Mouse (Mus musculus): ENCODE results near the gene Fam214a. TPM values are rescaled to one million over a fixed set of nuclear protein-coding genes. Genes with fewer than 3 reads are reported as not detected.

Gene Fam214a
- polyA plus RNA-seq, 1 experiment from 2014 or later = 19.2 TPM

GRCm38 (mm10) chr9:74923291-74923977 is 29.2 kb upstream of the Fam214a start:
- no peak overlapping the region for H3K4me2 ChIP-seq
- H3K4me1 ChIP-seq = peaks cover 8% of the 10 kb centered on the region; the same call in 1 of the 2 replicates
- no peak for ATAC-seq (ENCODE audit: low FRiP score)
- H3K36me3 ChIP-seq = no peaks in the 10 kb centered on the region
- H3K27me3 ChIP-seq (replicated peaks) = no peaks in the 10 kb centered on the region
- no peak overlapping the region for H3K4me3 ChIP-seq (replicated peaks)
- no peak overlapping the region for H3K27ac ChIP-seq (replicated peaks)
- WGBS = 89% methylated on average over 6 of the region's 6 CpGs
- H3K9me3 ChIP-seq (replicated peaks) = no peaks in the 10 kb centered on the region
- H3K9ac ChIP-seq (replicated peaks) = no peak overlapping the region

- ATAC-seq (ENCODE audit: low FRiP score) = peak; percentile 11; the same call in 1 of the 2 replicates
- H3K9ac ChIP-seq (replicated peaks) = no peak overlapping the region
- H3K9me3 ChIP-seq (replicated peaks) = no peaks in the 10 kb centered on the region
- no peak overlapping the region for H3K4me2 ChIP-seq
- H3K27ac ChIP-seq (replicated peaks) = peak overlapping the region; percentile 10; the same call in 1 of the 2 replicates
- peaks cover 8% of the 10 kb centered on the region; the same call in 1 of the 2 replicates for H3K4me1 ChIP-seq
- H3K27me3 ChIP-seq (replicated peaks) = no peaks in the 10 kb centered on the region
- H3K36me3 ChIP-seq = no peaks in the 10 kb centered on the region
- H3K4me3 ChIP-seq (replicated peaks) = no peak overlapping the region
- WGBS = 23% methylated on average over 10 of the region's 10 CpGs
Observed at GRCm38 (mm10) chr9:74925220-74925769, 27.4 kb upstream of the Fam214a start.

GRCm38 (mm10) chr9:74929981-74930423 is 22.7 kb upstream of the Fam214a start:
- H3K27ac ChIP-seq (replicated peaks) = no peak overlapping the region
- 94% methylated on average over 4 of the region's 4 CpGs for WGBS
- no peak overlapping the region for H3K4me2 ChIP-seq
- no peak overlapping the region for H3K4me3 ChIP-seq (replicated peaks)
- ATAC-seq (ENCODE audit: low FRiP score) = no peak
- H3K9me3 ChIP-seq (replicated peaks) = no peaks in the 10 kb centered on the region
- peaks cover 8% of the 10 kb centered on the region; the same call in 1 of the 2 replicates for H3K4me1 ChIP-seq
- H3K36me3 ChIP-seq = no peaks in the 10 kb centered on the region
- H3K9ac ChIP-seq (replicated peaks) = no peak overlapping the region
- no peaks in the 10 kb centered on the region for H3K27me3 ChIP-seq (replicated peaks)

- Histone ChIP-seq H3K9ac (replicated peaks) (no peak overlapping the region), H3K27ac (replicated peaks) (no peak overlapping the region), H3K4me1 (peaks cover 1% of the 10 kb centered on the region; the same call in 1 of the 2 replicates), H3K4me2 (no peak overlapping the region), H3K4me3 (replicated peaks) (no peak overlapping the region), H3K36me3 (no peaks in the 10 kb centered on the region), H3K9me3 (replicated peaks) (no peaks in the 10 kb centered on the region), H3K27me3 (replicated peaks) (no peaks in the 10 kb centered on the region)
- no peak for ATAC-seq (ENCODE audit: low FRiP score)
- WGBS = 72% methylated on average over 5 of the region's 5 CpGs
Observed at GRCm38 (mm10) chr9:74930653-74931052, 22.0 kb upstream of the Fam214a start.

GRCm38 (mm10) chr9:74935289-74935688 is 17.4 kb upstream of the Fam214a start:
- no peaks in the 10 kb centered on the region for H3K9me3 ChIP-seq (replicated peaks)
- no peaks in the 10 kb centered on the region for H3K36me3 ChIP-seq
- H3K9ac ChIP-seq (replicated peaks) = no peak overlapping the region
- no peaks in the 10 kb centered on the region for H3K4me1 ChIP-seq
- no peak overlapping the region for H3K4me3 ChIP-seq (replicated peaks)
- no peaks in the 10 kb centered on the region for H3K27me3 ChIP-seq (replicated peaks)
- ATAC-seq (ENCODE audit: low FRiP score) = no peak
- H3K4me2 ChIP-seq = no peak overlapping the region
- 86% methylated on average over 3 of the region's 3 CpGs for WGBS
- no peak overlapping the region for H3K27ac ChIP-seq (replicated peaks)

GRCm38 (mm10) chr9:74937761-74938160 is 14.9 kb upstream of the Fam214a start:
- H3K27ac ChIP-seq (replicated peaks) = no peak overlapping the region
- H3K27me3 ChIP-seq (replicated peaks) = no peaks in the 10 kb centered on the region
- H3K4me2 ChIP-seq = no peak overlapping the region
- no peaks in the 10 kb centered on the region for H3K9me3 ChIP-seq (replicated peaks)
- no peak for ATAC-seq (ENCODE audit: low FRiP score)
- H3K4me3 ChIP-seq (replicated peaks) = no peak overlapping the region
- no peak overlapping the region for H3K9ac ChIP-seq (replicated peaks)
- H3K36me3 ChIP-seq = no peaks in the 10 kb centered on the region
- WGBS = 90% methylated on average over 3 of the region's 3 CpGs
- no peaks in the 10 kb centered on the region for H3K4me1 ChIP-seq

GRCm38 (mm10) chr9:74938670-74939534 is 13.8 kb upstream of the Fam214a start:
- ATAC-seq (ENCODE audit: low FRiP score) = no peak
- Histone ChIP-seq H3K4me3 (replicated peaks) (no peak overlapping the region), H3K4me1 (no peaks in the 10 kb centered on the region), H3K27ac (replicated peaks) (no peak overlapping the region), H3K4me2 (no peak overlapping the region), H3K27me3 (replicated peaks) (no peaks in the 10 kb centered on the region), H3K9ac (replicated peaks) (no peak overlapping the region), H3K36me3 (no peaks in the 10 kb centered on the region), H3K9me3 (replicated peaks) (no peaks in the 10 kb centered on the region)
- WGBS = 89% methylated on average over 12 of the region's 12 CpGs

GRCm38 (mm10) chr9:74946713-74947402 is 5.8 kb upstream of the Fam214a start:
- H3K36me3 ChIP-seq = no peaks in the 10 kb centered on the region
- no peaks in the 10 kb centered on the region for H3K4me1 ChIP-seq
- H3K4me2 ChIP-seq = no peak overlapping the region
- no peak overlapping the region for H3K4me3 ChIP-seq (replicated peaks)
- no peaks in the 10 kb centered on the region for H3K9me3 ChIP-seq (replicated peaks)
- H3K9ac ChIP-seq (replicated peaks) = no peak overlapping the region
- ATAC-seq (ENCODE audit: low FRiP score) = no peak
- no peak overlapping the region for H3K27ac ChIP-seq (replicated peaks)
- WGBS = 89% methylated on average over 8 of the region's 8 CpGs
- no peaks in the 10 kb centered on the region for H3K27me3 ChIP-seq (replicated peaks)

GRCm38 (mm10) chr9:74951491-74951890 is 1.2 kb upstream of the Fam214a start:
- Histone ChIP-seq H3K36me3 (0 out of 2 replicates have a peak, but pooled peaks cover 4% of the 10 kb centered on the region), H3K4me3 (replicated peaks) (no peak overlapping the region), H3K9ac (replicated peaks) (no peak overlapping the region), H3K4me2 (no peak overlapping the region), H3K27ac (replicated peaks) (no peak overlapping the region), H3K9me3 (replicated peaks) (no peaks in the 10 kb centered on the region), H3K4me1 (peaks cover 18% of the 10 kb centered on the region), H3K27me3 (replicated peaks) (no peaks in the 10 kb centered on the region)
- 35% methylated on average over 3 of the region's 3 CpGs for WGBS
- no peak for ATAC-seq (ENCODE audit: low FRiP score)

GRCm38 (mm10) chr9:74952106-74952505 is 578 bp upstream of the Fam214a start:
- Histone ChIP-seq H3K9me3 (replicated peaks) (no peaks in the 10 kb centered on the region), H3K4me3 (replicated peaks) (peak overlapping the region; percentile 65), H3K4me2 (peak overlapping the region; percentile 82), H3K4me1 (peaks cover 18% of the 10 kb centered on the region), H3K27ac (replicated peaks) (peak overlapping the region; percentile 92), H3K36me3 (0 out of 2 replicates have a peak, but pooled peaks cover 4% of the 10 kb centered on the region), H3K27me3 (replicated peaks) (no peaks in the 10 kb centered on the region), H3K9ac (replicated peaks) (peak overlapping the region; percentile 80; the same call in 1 of the 2 replicates)
- no peak for ATAC-seq (ENCODE audit: low FRiP score)
- 55% methylated on average over 5 of the region's 5 CpGs for WGBS

- peak overlapping the region; percentile 65 for H3K4me3 ChIP-seq (replicated peaks)
- H3K27ac ChIP-seq (replicated peaks) = peak overlapping the region; percentile 92
- 4% methylated on average over 31 of the region's 31 CpGs for WGBS
- H3K4me1 ChIP-seq = peaks cover 18% of the 10 kb centered on the region
- peak; percentile 71 for ATAC-seq (ENCODE audit: low FRiP score)
- H3K9ac ChIP-seq (replicated peaks) = peak overlapping the region; percentile 80
- H3K27me3 ChIP-seq (replicated peaks) = no peaks in the 10 kb centered on the region
- peak overlapping the region; percentile 82 for H3K4me2 ChIP-seq
- no peaks in the 10 kb centered on the region for H3K9me3 ChIP-seq (replicated peaks)
- H3K36me3 ChIP-seq = peaks cover 6% of the 10 kb centered on the region
Observed at GRCm38 (mm10) chr9:74953265-74953958, 728 bp downstream of the Fam214a start.
